Mouse (Mus musculus) heart, embryonic 15.5 days (tissue): ENCODE data around the gene Fndc3a. TPM values are rescaled to one million over a fixed set of nuclear protein-coding genes. Genes with fewer than 3 reads are reported as not detected.

Source experiments
- ATAC-seq: fragments of 200-750 bp; cut with Nextera tagmentation; replicated peaks from 2 replicates; pipeline ENCODE4 v1.8.0; 2017; ENCODE audit warnings: low read depth, moderate TSS enrichment; ENCODE audit not compliant: insufficient number of reproducible peaks, insufficient read depth, low FRiP score
- H3K27ac ChIP-seq: fragments of 300-500 bp; sonication (generic); 2 replicates; pipeline ENCODE4 v1.5.1; 2015; ENCODE audit warnings: mild to moderate bottlenecking, inconsistent platforms
- H3K27me3 ChIP-seq: fragments of 300-500 bp; sonication (generic); 2 replicates; pipeline ENCODE4 v1.6.1; 2015; ENCODE audit warnings: inconsistent platforms
- H3K36me3 ChIP-seq: fragments of 300-500 bp; sonication (generic); 2 replicates; pipeline ENCODE4 v1.6.1; 2015; ENCODE audit warnings: mild to moderate bottlenecking, inconsistent platforms
- H3K4me1 ChIP-seq: fragments of 300-500 bp; sonication (generic); replicated peaks from 2 replicates; pipeline ENCODE4 v1.6.1; 2015; ENCODE audit warnings: inconsistent platforms
- H3K4me2 ChIP-seq: fragments of 300-500 bp; sonication (generic); 2 replicates; pipeline ENCODE4 v1.6.1; 2015; ENCODE audit warnings: inconsistent platforms, mild to moderate bottlenecking, moderate library complexity
- H3K4me3 ChIP-seq: fragments of 300-500 bp; sonication (generic); 2 replicates; pipeline ENCODE4 v1.5.1; 2015; ENCODE audit warnings: mild to moderate bottlenecking, inconsistent platforms
- H3K9ac ChIP-seq: fragments of 300-500 bp; sonication (generic); 2 replicates; pipeline ENCODE4 v1.6.1; 2015; ENCODE audit warnings: mild to moderate bottlenecking, inconsistent platforms
- H3K9me3 ChIP-seq: fragments of 300-500 bp; sonication (generic); replicated peaks from 2 replicates; pipeline ENCODE4 v1.6.1; 2016; ENCODE audit warnings: inconsistent platforms
- WGBS: fragments of 180-500 bp; shearing (Covaris S2); methylation state at CpG from one replicate; pipeline ENCODE4 v1.1.7; 2015; ENCODE audit warnings: mixed read lengths; 5-methylcytosine and 5-hydroxymethylcytosine counted together
- polyA plus RNA-seq: library from polyadenylated mRNA; unstranded; fragments of >200 nt; fragmentation: Nextera tagmentation; extraction: Ambion mirVana; gene quantifications from 2 replicates; pipeline ENCODE4 v1.2.1, GENCODE M21; 2015

The Fndc3a gene
- polyA plus RNA-seq, 1 experiment from 2014 or later, result 17.3 TPM

DNA sequence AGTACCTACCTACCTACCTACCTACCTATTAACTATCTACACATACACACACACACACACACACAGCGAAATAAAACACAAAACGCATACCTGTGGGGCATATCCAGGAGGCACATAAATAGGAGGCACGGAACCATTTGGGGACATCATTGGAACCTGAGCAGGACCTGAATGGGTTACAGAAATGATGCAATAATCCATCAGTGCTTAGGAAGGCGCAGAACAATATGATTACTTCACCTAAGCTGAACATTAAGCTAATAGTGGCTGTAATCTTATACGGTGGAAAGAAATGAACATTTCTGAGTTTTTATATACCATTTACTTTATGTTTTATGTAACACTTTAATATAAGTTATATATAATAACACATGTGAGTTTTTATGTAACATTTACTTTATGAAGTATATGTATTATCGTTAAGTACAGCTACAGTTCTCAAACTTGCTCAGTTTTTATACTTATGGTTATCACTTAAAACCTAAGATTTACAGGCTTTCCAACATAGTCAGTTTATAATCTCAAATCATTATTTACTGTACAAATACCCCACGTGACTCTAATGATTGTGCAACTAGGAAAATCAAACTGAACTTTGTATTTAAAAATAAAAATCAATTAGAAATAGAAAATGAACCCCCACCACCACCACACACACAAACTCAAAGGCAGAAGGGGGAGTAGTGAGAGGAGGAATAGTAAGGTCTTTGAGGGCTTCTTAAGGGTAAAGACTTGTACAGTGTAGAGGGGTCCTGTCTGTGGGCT is 110.6 kb downstream of the Fndc3a start:
- WGBS, result 90% methylated on average over 7 of the region's 7 CpGs
- no peaks in the 10 kb centered on the region for H3K27me3 ChIP-seq
- H3K36me3 ChIP-seq, result no peaks in the 10 kb centered on the region
- no peak overlapping the region for H3K4me3 ChIP-seq
- no peak overlapping the region for H3K9ac ChIP-seq
- H3K4me2 ChIP-seq, result no peak overlapping the region
- H3K9me3 ChIP-seq, result no peaks in the 10 kb centered on the region
- no peak overlapping the region for H3K27ac ChIP-seq
- no peak for ATAC-seq
- peaks cover 9% of the 10 kb centered on the region for H3K4me1 ChIP-seq

DNA sequence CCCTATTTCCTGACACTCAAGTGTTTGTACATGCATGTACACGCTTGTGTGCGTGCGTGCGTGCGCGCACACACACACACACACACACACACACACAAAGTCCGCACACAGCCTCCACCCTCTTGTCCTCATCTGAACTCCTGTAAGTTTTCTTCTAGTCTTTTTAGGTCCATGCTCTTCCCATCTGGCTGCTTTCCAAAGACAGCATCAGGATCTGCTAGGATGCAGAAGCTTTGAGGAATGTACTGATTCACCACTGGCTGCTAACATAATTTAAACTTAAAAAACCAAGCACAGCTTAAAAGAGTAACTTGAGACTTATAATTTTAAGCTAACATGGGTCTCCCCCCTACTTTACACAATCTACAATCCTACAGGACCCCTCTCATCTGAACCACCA is 115.6 kb downstream of the Fndc3a start:
- no peak overlapping the region for H3K9ac ChIP-seq
- no peak overlapping the region for H3K27ac ChIP-seq
- H3K9me3 ChIP-seq, result no peaks in the 10 kb centered on the region
- H3K4me1 ChIP-seq, result no peaks in the 10 kb centered on the region
- no peak overlapping the region for H3K4me3 ChIP-seq
- H3K36me3 ChIP-seq, result peaks cover 6% of the 10 kb centered on the region
- 94% methylated on average over 7 of the region's 7 CpGs for WGBS
- H3K27me3 ChIP-seq, result no peaks in the 10 kb centered on the region
- no peak for ATAC-seq
- no peak overlapping the region for H3K4me2 ChIP-seq

DNA sequence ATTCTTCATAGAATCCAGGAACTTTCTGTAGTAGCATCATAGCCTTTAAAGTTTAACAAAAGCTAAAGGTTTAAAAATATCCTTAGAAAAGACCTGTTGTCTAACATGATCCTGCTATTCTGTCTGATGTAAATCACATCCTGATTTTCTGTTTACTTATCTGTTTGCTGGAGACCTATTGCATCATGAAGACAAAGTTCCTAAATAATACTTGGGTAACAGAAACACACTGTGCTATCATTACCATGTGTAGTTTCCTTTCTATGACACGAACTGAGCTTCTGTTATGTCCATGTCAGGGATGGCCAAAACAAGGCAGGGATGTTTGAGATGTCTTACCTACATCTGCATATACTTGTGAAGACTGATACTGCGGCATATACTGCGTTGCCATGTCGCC is 120.4 kb downstream of the Fndc3a start:
- peaks cover 20% of the 10 kb centered on the region for H3K36me3 ChIP-seq
- no peak overlapping the region for H3K4me2 ChIP-seq
- 95% methylated on average over 4 of the region's 4 CpGs for WGBS
- no peaks in the 10 kb centered on the region for H3K9me3 ChIP-seq
- H3K4me3 ChIP-seq, result no peak overlapping the region
- no peaks in the 10 kb centered on the region for H3K27me3 ChIP-seq
- no peak overlapping the region for H3K9ac ChIP-seq
- no peak for ATAC-seq
- no peak overlapping the region for H3K27ac ChIP-seq
- no peaks in the 10 kb centered on the region for H3K4me1 ChIP-seq

DNA sequence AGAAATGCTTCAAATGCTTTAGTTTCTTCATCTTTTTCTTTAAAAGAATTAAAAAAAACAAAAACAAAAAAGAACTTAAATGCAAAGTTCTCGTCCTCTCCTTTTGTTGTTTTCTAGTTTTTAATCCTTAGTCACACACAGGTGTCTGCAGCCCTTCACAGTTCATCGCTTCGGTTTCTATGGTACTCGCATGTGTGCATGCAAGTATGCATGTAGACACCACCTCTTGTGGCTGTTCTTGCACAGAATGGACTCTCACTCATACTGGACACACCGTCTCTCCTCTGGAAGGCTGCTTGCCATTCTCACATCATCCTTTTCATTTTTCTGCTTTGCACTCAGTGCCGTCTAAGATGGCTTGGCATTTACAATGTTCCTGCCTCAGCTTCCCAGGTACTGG is 126.8 kb downstream of the Fndc3a start:
- Histone ChIP-seq H3K4me2 (no peak overlapping the region), H3K27me3 (no peaks in the 10 kb centered on the region), H3K9ac (no peak overlapping the region), H3K27ac (no peak overlapping the region), H3K4me1 (no peaks in the 10 kb centered on the region), H3K36me3 (peaks cover 25% of the 10 kb centered on the region), H3K4me3 (no peak overlapping the region), H3K9me3 (no peaks in the 10 kb centered on the region)
- ATAC-seq, result no peak
- WGBS, result 88% methylated on average over 6 of the region's 6 CpGs

DNA sequence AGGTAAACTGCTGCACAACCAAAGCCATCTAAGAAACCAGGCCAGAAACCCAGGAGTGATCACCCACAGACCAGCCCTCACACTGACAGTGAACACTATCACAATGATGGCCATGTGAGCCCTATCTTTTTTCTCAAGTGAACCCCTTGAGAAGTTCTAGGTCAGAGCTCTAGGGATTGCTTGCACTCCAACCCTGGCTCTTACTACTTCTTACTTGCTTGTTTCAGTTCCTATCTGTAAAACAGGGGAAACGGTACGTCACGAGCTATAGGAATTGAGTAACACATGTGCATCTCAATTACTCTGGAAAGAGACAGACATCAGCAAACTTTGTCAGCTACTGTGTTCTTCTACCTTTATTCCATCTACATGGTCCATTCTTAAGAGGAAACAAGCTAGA is 128.8 kb downstream of the Fndc3a start:
- Histone ChIP-seq H3K9me3 (no peaks in the 10 kb centered on the region), H3K9ac (no peak overlapping the region), H3K36me3 (peaks cover 17% of the 10 kb centered on the region; the same call in 1 of the 2 replicates), H3K27ac (no peak overlapping the region), H3K4me3 (no peak overlapping the region), H3K4me1 (no peaks in the 10 kb centered on the region), H3K4me2 (no peak overlapping the region), H3K27me3 (no peaks in the 10 kb centered on the region)
- WGBS, result 92% methylated on average over 3 of the region's 3 CpGs
- no peak for ATAC-seq

DNA sequence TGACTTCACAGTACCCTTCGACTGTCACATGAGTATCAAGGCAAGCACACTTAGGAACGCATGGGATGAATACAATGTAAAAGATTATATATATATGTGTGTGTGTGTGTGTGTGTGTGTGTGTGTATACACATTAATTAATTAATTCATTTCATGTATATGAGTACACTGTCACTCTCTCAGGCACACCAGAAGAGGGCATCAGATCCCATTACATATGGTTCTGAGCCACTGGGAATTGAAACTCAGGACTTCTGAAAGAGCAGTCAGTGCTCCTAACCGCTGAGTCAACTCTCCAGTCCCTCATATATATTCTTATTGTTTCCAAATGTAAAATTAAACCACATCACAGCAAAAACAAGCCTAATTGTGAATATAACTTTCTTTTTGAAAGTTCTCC is 133.5 kb downstream of the Fndc3a start:
- Histone ChIP-seq H3K4me2 (no peak overlapping the region), H3K9ac (no peak overlapping the region), H3K36me3 (peaks cover 28% of the 10 kb centered on the region), H3K9me3 (no peaks in the 10 kb centered on the region), H3K27ac (no peak overlapping the region), H3K27me3 (no peaks in the 10 kb centered on the region), H3K4me1 (no peaks in the 10 kb centered on the region), H3K4me3 (no peak overlapping the region)
- no peak for ATAC-seq
- 91% methylated on average over 3 of the region's 3 CpGs for WGBS

DNA sequence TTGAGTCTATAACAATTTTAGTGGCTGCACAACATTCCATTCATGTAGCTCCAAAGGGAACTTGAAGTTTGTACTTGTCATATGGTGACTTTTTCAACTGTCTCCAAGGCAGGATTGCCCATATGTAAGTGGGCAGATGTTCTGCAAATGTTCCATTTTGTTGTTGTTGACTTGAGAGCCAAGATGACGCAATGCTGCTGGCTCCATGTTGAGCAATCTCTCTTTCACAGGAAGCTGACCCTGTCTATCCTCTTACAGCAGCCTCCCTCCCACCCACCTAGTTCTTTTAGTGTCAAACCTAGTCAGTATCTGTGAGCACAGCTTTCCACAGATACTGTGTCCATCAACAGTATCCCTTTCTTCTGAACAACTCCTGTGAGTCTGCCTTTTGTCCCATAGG is 145.9 kb downstream of the Fndc3a start:
- no peak overlapping the region for H3K9ac ChIP-seq
- H3K27me3 ChIP-seq, result no peaks in the 10 kb centered on the region
- no peaks in the 10 kb centered on the region for H3K9me3 ChIP-seq
- no peak for ATAC-seq
- H3K27ac ChIP-seq, result no peak overlapping the region
- no peaks in the 10 kb centered on the region for H3K4me1 ChIP-seq
- H3K4me3 ChIP-seq, result no peak overlapping the region
- no peak overlapping the region for H3K4me2 ChIP-seq
- H3K36me3 ChIP-seq, result peaks cover 44% of the 10 kb centered on the region
- WGBS, result 83% methylated on average over 1 of the region's 1 CpGs

DNA sequence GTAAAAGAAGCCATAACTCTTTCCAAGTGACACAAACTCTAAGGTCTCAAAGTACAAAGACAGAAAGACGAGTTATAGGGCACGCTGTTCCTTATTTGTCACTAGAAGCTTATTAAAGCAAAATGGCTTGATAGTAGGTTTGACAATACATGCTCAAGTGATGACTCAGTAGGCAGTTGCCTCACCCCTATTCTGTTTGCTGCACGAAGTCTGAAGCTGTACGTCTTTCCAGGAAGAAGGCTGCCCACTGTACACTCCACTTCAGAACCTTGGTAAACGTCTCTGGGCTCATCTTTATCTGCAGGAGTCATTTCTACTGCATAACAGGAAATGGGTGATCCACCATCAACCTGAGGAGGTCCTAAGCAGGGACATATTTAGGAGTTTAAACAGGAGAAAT is 151.0 kb downstream of the Fndc3a start:
- Histone ChIP-seq H3K36me3 (peaks cover 55% of the 10 kb centered on the region), H3K9me3 (no peaks in the 10 kb centered on the region), H3K9ac (no peak overlapping the region), H3K4me1 (no peaks in the 10 kb centered on the region), H3K27me3 (no peaks in the 10 kb centered on the region), H3K27ac (no peak overlapping the region), H3K4me3 (no peak overlapping the region), H3K4me2 (no peak overlapping the region)
- ATAC-seq, result no peak
- 75% methylated on average over 5 of the region's 5 CpGs for WGBS

DNA sequence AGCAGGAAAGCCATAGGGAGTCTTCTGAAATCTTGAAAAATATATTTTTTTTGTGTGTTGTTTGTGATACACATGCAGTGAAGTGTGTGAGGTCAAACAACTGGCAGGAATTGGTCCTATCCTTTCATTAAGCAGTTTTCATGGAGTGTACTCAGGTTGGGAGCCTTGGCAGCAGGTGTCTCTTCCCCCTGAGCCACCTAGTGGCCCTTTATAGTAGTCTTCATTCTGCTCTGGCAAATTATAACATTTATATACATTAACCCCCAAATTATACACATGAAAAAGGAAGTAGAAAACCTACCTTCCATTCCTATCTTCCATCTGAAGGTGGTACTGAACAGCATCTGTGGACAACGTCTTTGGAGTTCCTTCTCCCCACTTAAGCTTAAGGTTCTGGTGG is 154.0 kb downstream of the Fndc3a start:
- Histone ChIP-seq H3K9ac (no peak overlapping the region), H3K36me3 (peaks cover 71% of the 10 kb centered on the region), H3K4me3 (no peak overlapping the region), H3K9me3 (no peaks in the 10 kb centered on the region), H3K27ac (no peak overlapping the region), H3K4me2 (no peak overlapping the region), H3K4me1 (no peaks in the 10 kb centered on the region), H3K27me3 (no peaks in the 10 kb centered on the region)
- 78% methylated on average over 1 of the region's 1 CpGs for WGBS
- ATAC-seq, result no peak

DNA sequence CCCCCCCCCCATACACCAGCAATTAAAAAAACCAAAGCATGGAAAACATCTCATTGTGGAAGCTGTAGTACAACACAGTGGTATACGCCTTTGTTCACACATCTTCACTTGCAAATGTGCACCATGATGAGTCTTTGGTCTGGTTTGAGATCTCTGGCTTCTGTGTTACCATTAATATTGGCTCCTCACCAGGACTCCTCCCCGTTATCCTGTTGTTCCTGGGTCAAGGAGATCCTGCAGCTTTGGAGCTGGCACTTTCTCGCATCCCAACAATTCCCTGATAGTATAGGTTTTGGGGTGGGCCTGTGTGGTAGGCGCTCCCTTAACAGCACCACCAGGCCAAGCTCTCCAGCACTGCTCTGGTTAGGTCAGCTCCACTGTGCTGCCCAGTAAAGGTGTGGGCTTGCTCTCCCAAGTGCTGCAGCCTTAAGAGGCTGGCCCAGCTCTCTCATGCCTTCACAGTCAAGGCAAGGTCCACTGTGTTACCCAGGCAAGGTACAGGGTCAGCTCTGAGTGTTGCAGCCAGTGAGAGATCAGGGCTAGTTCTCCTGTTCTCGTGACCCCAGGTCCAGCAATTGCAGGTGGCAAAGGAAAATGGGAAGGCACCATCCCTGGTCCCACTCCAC is 173.3 kb downstream of the Fndc3a start:
- peaks cover 14% of the 10 kb centered on the region for H3K4me1 ChIP-seq
- H3K4me3 ChIP-seq, result no peak overlapping the region
- peaks cover 22% of the 10 kb centered on the region for H3K27me3 ChIP-seq
- H3K4me2 ChIP-seq, result no peak overlapping the region
- WGBS, result 82% methylated on average over 5 of the region's 5 CpGs
- no peaks in the 10 kb centered on the region for H3K9me3 ChIP-seq
- no peak overlapping the region for H3K27ac ChIP-seq
- H3K9ac ChIP-seq, result no peak overlapping the region
- peaks cover 15% of the 10 kb centered on the region for H3K36me3 ChIP-seq
- no peak for ATAC-seq

DNA sequence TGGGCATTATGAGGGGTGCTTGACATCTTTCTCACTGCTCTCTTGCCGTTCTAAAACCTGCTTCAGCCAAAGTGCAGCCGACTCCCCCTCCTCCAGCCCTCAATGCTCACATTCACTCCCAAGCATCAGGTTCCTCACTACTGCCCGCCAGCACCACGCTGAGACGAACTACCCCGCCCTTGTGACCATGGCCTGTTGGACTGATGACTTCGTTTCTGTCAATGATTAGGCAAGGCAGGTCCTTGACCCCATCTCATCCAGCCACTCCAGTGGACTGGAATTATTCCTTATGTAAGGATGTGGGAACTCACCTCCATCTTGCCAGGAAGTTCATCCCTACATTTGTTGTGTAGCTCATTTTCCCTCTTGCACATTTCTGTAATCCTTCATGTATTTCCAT is 175.9 kb downstream of the Fndc3a start:
- 76% methylated on average over 7 of the region's 7 CpGs for WGBS
- H3K9me3 ChIP-seq, result no peaks in the 10 kb centered on the region
- H3K4me1 ChIP-seq, result peaks cover 14% of the 10 kb centered on the region
- H3K27ac ChIP-seq, result no peak overlapping the region
- H3K27me3 ChIP-seq, result peaks cover 47% of the 10 kb centered on the region
- no peak overlapping the region for H3K4me2 ChIP-seq
- H3K9ac ChIP-seq, result no peak overlapping the region
- no peak overlapping the region for H3K4me3 ChIP-seq
- ATAC-seq, result no peak
- H3K36me3 ChIP-seq, result peaks cover 2% of the 10 kb centered on the region; the same call in 1 of the 2 replicates
